Mouse (Mus musculus) stomach, postnatal 0 days (tissue): ENCODE measurements at regions not wholly inside any gene's neighbourhood (a gene's known extent, or its start where the extent isn't known, plus 50 kb on each side); places are given as distances from the start of the nearest gene placed in this dataset.

Experiments
- ATAC-seq: fragments of 200-750 bp; cut with Nextera tagmentation; 2 replicates; pipeline ENCODE4 v1.8.0; 2017; ENCODE audit not compliant: low FRiP score, low TSS enrichment
- DNase-seq: peaks from one replicate; pipeline ENCODE4 v3.0.0-alpha.2; 2016; ENCODE audit warnings: low spot score
- H3K27ac ChIP-seq: fragments of 300-500 bp; sonication (generic); replicated peaks from 2 replicates; pipeline ENCODE4 v1.5.1; 2014; ENCODE audit warnings: mild to moderate bottlenecking, control low read depth
- H3K27me3 ChIP-seq: fragments of 300-500 bp; sonication (generic); 2 replicates; pipeline ENCODE4 v1.6.1; 2014; ENCODE audit warnings: low read length; ENCODE audit not compliant: control insufficient read depth, insufficient read depth
- H3K36me3 ChIP-seq: fragments of 300-500 bp; sonication (generic); 2 replicates; pipeline ENCODE4 v1.6.1; 2014; ENCODE audit warnings: low read length, mixed read lengths; ENCODE audit not compliant: control insufficient read depth, insufficient read depth
- H3K4me1 ChIP-seq: fragments of 300-500 bp; sonication (generic); replicated peaks from 2 replicates; pipeline ENCODE4 v1.6.1; 2014; ENCODE audit warnings: antibody characterized with exemption; ENCODE audit not compliant: control insufficient read depth, insufficient read depth
- H3K4me2 ChIP-seq: fragments of 300-500 bp; sonication (generic); replicated peaks from 2 replicates; pipeline ENCODE4 v1.6.1; 2014; ENCODE audit warnings: low read depth, mild to moderate bottlenecking, control low read depth, moderate library complexity
- H3K4me3 ChIP-seq: fragments of 300-500 bp; sonication (generic); 2 replicates; pipeline ENCODE4 v1.5.1; 2014; ENCODE audit warnings: low read depth, low read length, control low read depth
- H3K9ac ChIP-seq: fragments of 300-500 bp; sonication (generic); 2 replicates; pipeline ENCODE4 v1.6.1; 2014; ENCODE audit warnings: mild to moderate bottlenecking, low read length, control low read depth, mixed read lengths
- H3K9me3 ChIP-seq: fragments of 300-500 bp; sonication (generic); 2 replicates; pipeline ENCODE4 v1.6.1; 2016; ENCODE audit warnings: low read length; ENCODE audit not compliant: control insufficient read depth
- CTCF ChIP-seq: IDR thresholded peaks from 2 replicates; pipeline ENCODE4 v1.5.1; 2016; ENCODE audit warnings: antibody characterized with exemption, low read depth, mild to moderate bottlenecking, moderate library complexity
- EP300 ChIP-seq: optimal IDR thresholded peaks from 2 replicates; pipeline ENCODE3; 2016; ENCODE audit warnings: antibody characterized with exemption
- WGBS: fragments of 180-500 bp; shearing (Covaris S2); extraction: QIAGEN DNeasy Blood & Tissue Kit; methylation state at CpG from one replicate; pipeline ENCODE4 v1.1.7; 2014; 5-methylcytosine and 5-hydroxymethylcytosine counted together

- WGBS, result 74% methylated on average over 5 of the region's 5 CpGs
- Histone ChIP-seq H3K4me1 (no peaks in the 10 kb centered on the region), H3K4me2 (no peak overlapping the region), H3K36me3 (no peaks in the 10 kb centered on the region), H3K9ac (no peak overlapping the region), H3K4me3 (no peak overlapping the region), H3K9me3 (no peaks in the 10 kb centered on the region), H3K27me3 (no peaks in the 10 kb centered on the region), H3K27ac (no peak overlapping the region)
- no peak for DNase-seq
- no peak for ATAC-seq
- no peak for TF ChIP-seq CTCF
- TF ChIP-seq EP300, result no peak
Observed at GRCm38 (mm10) chr9:82759979-82760378, 69.4 kb upstream of the Irak1bp1 start.

DNA sequence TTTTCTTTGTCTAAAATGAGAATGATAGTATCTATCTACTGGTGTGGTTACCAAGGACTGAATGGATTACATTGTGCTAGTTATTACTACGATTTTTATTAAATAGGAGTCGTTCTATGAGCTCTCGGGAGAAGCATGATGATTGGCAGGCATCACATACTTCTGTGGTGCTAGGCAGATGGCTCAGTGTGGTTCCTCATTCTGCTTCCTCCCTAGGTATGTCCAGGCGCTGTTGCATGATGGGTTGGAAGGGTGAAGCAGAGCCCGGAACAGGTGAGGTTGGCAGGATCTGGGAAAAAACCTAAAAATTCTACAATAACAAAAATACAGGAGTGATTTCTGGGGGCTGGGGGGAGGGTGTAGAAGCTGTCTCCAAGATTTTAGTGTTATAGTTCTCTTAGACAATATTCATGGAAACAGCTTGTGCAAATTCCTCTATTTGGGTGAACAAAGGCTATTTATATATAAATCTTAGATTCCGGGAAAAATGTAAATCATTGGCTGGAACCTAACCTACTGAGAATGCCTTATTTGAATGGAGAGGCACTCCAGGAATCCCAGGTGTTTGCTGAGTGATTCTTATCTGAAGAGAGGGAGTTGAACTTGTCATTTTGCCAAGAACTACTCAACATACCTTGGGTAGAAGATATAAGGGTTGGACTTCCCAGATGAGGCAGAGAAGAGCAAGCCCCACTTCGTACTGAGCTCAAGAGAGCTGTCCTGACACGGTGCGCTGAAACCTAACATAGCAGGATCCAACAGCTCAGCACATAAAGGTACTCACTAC lies 68.5 kb upstream of the Irak1bp1 start:
- Histone ChIP-seq H3K4me2 (no peak overlapping the region), H3K4me3 (no peak overlapping the region)
- 74% methylated on average over 9 of the region's 9 CpGs for WGBS

DNA sequence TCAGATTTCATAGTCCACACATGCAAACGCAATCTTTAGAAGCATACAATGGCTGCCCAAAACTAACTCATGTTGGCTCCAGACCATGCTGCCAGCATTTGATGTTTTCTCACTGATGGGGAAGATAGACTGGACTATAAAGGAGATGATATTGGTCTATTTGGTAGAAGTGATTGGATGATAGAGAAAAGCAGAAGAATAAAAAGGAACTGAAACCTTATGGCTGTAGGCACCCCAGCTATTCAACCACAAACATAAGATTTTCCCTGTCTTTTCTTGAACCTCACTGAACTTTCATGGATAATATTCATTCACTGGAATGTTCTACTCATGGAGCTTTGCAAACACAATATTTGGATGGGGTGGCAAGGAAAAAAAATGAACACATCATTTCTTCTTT lies 65.7 kb upstream of the Irak1bp1 start:
- Histone ChIP-seq H3K9ac (no peak overlapping the region), H3K36me3 (no peaks in the 10 kb centered on the region), H3K4me2 (no peak overlapping the region), H3K9me3 (no peaks in the 10 kb centered on the region), H3K27me3 (no peaks in the 10 kb centered on the region), H3K4me3 (no peak overlapping the region), H3K27ac (no peak overlapping the region), H3K4me1 (no peaks in the 10 kb centered on the region)
- no peak for TF ChIP-seq CTCF
- no peak for TF ChIP-seq EP300
- WGBS, result 61% methylated on average over 1 of the region's 1 CpGs
- ATAC-seq (no peak), DNase-seq (no peak)

More for the DNA sequence above, 68.5 kb upstream of the Irak1bp1 start:
- no peaks in the 10 kb centered on the region for H3K4me1 ChIP-seq
- no peak overlapping the region for H3K9ac ChIP-seq
- TF ChIP-seq CTCF, result no peak
- no peak for TF ChIP-seq EP300
- no peaks in the 10 kb centered on the region for H3K36me3 ChIP-seq
- no peaks in the 10 kb centered on the region for H3K27me3 ChIP-seq
- DNase-seq (no peak), ATAC-seq (0 out of 2 replicates have a peak, but pooled peaks have one; percentile 42)
- H3K9me3 ChIP-seq, result no peaks in the 10 kb centered on the region
- H3K27ac ChIP-seq, result no peak overlapping the region
